Mouse (Mus musculus) retina, postnatal 7 days (tissue): ENCODE data around the gene Cd44.

Source experiments
- DNase-seq: peaks from one replicate; pipeline ENCODE4 v3.0.0-alpha.2; 2012; ENCODE audit warnings: low read depth, low spot score

Gene Cd44

GRCm38 (mm10) chr2:102820225-102820711, 81.2 kb downstream of the Cd44 start:
- DNase-seq: no peak

DNA sequence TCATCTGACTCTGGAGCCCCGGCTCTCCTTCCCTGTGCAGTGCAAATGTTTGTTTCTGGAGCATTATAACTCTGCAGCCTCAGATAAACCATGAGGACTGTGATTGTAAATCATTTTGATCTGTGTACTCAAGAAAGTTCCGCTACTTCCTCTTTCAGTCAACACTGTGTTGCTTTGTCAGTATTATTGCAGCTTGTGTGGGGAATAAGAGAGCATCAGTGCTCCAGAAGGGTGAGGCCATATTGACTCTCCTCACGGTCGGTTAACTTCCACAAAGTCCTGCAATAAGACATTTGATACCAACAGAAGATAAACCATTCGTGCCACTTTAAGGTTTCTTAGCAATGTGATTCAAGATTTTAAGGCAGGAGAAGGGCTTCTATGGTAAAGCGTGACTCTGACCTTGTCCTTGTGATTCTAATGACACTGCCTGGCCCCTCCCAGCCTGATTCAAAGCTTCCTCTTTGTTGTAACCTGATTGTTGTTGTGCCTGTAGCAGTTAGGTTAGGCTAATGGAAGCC, 86.1 kb downstream of the Cd44 start:
- no peak for DNase-seq

DNA sequence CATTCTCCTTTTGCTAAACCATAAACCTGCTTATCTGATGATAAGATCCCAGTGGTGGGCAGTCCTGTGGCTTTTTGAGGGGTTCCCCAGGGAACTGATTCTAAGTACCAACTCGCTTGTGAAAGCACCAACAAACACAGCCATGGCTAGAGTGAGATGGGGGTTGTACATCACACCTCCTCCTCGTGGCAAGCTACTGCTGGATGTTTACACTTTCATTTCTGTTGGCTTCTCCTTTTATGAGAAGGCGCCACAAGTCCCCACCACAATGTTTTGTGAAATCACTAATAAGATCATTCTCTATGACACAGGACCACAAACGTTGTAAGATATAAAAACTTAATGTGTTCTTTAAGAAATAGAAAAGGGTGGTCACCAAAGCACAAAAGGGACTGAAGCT, 88.7 kb downstream of the Cd44 start:
- DNase-seq: no peak

- DNase-seq: no peak
Measured at GRCm38 (mm10) chr2:102809436-102809835, 92.0 kb downstream of the Cd44 start.

DNA sequence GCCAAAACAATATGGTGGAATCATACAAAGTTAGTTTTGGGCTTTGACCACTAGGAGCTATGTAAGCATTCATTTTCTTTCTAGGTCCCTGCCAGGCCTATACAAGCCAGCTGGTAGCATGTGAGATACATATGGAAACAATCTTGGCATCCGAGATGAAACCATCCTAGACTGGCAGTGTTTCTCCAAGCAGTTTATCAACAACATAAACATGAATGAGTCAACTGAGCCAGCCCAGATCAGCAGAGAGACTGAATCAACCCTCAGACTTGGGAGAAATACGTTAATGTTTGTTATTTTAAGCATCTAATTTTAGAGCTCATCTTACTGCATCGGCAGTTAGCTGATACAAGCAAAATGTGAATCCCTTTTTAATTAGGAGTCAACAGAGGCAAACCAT, 93.8 kb downstream of the Cd44 start:
- DNase-seq: no peak

GRCm38 (mm10) chr2:102805761-102806496, 95.5 kb downstream of the Cd44 start:
- DNase-seq: no peak

DNA sequence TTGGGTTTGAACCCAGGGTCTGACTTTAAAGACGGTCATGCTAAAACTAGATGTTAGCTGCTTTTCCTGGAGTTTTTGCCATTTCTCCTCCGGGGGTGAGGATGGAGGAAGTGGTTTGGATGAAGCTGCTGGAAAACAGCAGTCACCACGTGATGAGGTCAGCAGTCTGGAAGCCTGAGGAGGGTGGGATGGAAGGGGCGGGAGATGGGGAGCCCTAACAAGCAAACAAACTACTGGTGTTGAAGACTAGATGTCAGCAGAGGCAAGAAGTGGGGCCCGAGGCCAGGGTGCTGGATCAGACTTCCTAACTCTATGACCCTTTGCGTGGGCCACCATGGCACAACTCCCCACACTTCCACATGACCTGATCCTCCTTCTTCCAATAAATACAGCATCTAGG, 96.2 kb downstream of the Cd44 start:
- no peak for DNase-seq

GRCm38 (mm10) chr2:102804109-102804508, 97.4 kb downstream of the Cd44 start:
- DNase-seq: peak; percentile 29

DNA sequence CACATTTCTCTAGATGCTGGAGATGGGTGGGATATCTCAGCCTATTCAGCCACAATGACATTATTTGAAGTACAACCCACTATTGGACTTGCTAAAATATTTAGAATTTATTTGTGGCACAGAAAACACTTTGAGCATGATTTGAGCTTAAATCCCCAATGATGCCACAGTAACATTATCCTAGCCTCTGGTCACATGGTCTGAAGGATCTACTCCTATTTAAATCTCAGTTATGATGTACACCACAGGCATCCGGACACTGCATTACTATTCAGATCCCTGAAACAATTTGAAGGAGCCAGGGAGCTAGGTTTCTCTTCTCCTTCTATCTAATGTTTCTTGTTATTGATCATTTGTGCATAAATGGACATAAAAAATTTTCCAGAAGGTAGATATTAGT, 99.6 kb downstream of the Cd44 start:
- no peak for DNase-seq

- no peak for DNase-seq
Measured at GRCm38 (mm10) chr2:102798149-102798548, 103.3 kb downstream of the Cd44 start.

DNA sequence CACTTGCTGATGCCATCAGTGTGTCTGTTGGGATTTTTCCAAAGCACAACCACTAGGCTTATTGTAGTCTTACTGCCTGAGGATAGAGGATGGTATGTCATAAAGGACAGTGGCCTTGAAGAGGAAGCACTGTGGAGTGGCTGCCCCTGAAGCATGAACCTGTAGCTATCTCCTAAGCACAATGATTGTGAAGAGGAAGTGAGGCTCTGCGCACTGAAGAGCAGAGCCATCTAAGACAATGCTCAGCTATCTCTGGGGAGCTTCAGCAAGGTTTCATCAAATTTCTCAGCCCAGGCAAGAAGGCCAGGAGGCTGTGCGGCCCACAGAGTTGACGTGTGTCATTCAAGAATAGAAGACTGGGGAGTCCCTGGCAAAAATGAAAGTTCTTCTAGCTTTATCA, 106.4 kb downstream of the Cd44 start:
- DNase-seq: no peak

DNA sequence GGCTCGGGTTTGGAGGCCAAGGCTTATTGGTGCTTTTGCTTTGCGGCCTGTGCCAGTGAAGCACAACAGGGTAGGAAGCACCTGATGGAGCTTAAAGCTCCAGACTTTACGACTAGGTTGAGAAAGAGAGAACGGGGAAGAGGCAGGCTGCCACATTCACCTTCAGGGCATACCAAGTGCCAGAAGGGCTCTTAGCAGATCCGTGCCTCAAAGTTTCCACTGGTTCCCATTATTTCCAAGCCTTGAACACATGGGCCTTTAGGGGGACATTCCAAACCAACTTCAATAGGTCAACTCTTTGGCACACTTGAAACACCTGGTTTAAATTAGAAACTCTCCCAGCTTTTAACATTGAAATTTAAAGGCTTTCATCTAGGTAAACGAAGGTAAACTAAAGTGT, 108.7 kb downstream of the Cd44 start:
- no peak for DNase-seq

- no peak for DNase-seq
Measured at GRCm38 (mm10) chr2:102791641-102792040, 109.8 kb downstream of the Cd44 start.

GRCm38 (mm10) chr2:102785696-102786095, 115.8 kb downstream of the Cd44 start:
- no peak for DNase-seq

DNA sequence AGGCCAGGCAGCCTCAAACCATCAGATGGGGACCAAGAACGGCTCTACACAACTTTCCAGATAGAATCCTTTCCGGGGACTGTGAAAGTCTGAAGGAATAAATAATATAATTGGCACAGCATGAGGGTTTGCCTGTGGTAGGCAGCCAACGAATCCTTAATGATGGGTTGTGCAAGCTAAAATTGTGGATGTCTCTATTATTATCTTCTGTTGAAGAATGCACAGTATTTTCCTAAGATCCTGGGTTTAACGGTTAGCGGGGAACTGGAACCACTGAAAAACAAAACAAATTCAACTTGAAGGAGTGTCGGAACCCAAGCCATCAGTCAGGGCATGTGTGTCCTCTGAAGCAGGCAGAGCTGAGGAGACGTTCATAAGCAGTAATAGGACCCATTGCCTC, 118.7 kb downstream of the Cd44 start:
- no peak for DNase-seq

- no peak for DNase-seq
Measured at GRCm38 (mm10) chr2:102778208-102778607, 123.3 kb downstream of the Cd44 start.

DNA sequence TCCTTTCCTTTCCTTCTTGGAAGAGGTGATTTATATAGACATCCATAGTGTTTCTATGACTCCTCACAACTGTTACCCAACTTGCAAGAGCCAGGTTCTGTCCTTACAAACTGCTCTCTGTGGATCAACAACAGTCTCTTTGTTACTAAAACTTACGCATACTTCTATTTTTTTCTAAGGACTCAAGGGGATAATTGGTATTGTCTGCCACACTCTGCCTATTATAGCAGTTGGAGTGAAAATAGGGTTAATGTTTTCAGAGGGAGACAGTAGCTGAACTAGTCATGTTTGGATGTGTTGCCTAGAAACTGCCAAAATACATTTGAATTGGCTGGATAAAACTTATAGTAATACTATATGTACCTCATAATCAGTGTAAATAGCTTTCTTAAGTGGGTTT, 125.9 kb downstream of the Cd44 start:
- DNase-seq: no peak

GRCm38 (mm10) chr2:102774700-102775099, 126.8 kb downstream of the Cd44 start:
- no peak for DNase-seq

- DNase-seq: no peak
Measured at GRCm38 (mm10) chr2:102772276-102772675, 129.2 kb downstream of the Cd44 start.

GRCm38 (mm10) chr2:102771304-102771703, 130.2 kb downstream of the Cd44 start:
- no peak for DNase-seq

DNA sequence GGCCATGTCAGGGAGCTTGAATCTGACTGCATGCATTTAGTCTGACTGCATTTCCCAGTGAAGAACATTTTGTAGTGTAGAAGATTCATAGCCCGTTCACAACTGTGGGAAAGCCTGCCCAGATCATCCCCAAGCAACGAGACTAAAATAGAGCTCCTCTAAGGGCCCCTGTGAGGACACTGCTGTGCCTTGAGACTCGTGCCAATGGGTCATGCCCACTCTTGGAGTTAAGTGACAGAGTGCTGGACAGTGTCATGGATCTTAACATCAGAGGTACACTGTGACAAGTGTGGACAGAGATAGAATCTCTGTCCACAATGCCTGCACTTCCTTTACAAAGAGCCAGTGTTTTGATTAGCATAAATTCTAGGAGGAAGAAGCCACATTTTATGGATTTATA, 133.2 kb downstream of the Cd44 start:
- no peak for DNase-seq

DNA sequence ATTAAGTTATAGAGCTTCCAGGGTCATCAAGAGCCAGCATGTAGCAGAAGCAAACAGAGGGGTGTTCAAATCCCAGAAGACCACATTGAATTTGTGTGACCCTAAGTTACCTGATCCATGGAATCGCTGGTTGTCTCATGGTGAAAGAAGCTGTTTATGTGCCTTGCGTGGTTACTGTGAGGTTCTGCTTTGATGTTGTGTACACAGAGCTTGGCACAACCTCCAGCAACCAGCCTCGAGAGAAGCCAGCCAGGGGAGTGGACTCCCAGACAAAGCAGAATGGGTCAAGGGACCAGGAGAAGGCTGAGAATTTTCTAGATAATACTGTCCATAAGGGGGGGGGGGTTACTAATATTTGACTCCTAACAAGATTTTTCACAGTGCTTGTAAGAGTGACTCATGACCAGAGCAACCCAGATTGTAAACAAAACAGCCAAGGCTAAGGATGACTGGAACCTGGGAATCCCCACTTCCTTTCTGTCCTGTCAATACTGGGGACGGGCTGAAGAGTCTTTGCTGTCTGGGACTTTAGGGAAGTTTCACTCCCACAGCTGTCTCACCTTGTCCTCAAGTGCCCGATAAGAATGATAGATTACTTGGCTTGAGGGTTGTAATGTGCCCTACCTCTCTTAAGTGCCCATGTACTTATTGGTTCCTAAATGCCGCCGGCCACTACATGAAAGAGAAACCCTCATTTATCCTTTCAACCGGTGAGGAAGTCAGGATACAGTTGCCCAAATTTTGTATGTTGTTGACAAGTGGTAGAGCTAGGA, 136.7 kb downstream of the Cd44 start:
- no peak for DNase-seq

- no peak for DNase-seq
Measured at GRCm38 (mm10) chr2:102763991-102764390, 137.5 kb downstream of the Cd44 start.
